Mouse (Mus musculus) urinary bladder, adult 18-20 months (tissue): ENCODE measurements around the gene Fam149a.
"Not testable (repeated sequence)": the region's sequence is repeated elsewhere in the genome, so short reads cannot be mapped to it uniquely, and the experiment has no call there.

ENCODE experiments used
- DNase-seq, 2 experiments: peaks; one replicate each; pipeline ENCODE4 v3.0.0; 2022; ENCODE audit warnings: low spot score in 2 of 2, mixed read lengths in 2 of 2

Fam149a gene

DNA sequence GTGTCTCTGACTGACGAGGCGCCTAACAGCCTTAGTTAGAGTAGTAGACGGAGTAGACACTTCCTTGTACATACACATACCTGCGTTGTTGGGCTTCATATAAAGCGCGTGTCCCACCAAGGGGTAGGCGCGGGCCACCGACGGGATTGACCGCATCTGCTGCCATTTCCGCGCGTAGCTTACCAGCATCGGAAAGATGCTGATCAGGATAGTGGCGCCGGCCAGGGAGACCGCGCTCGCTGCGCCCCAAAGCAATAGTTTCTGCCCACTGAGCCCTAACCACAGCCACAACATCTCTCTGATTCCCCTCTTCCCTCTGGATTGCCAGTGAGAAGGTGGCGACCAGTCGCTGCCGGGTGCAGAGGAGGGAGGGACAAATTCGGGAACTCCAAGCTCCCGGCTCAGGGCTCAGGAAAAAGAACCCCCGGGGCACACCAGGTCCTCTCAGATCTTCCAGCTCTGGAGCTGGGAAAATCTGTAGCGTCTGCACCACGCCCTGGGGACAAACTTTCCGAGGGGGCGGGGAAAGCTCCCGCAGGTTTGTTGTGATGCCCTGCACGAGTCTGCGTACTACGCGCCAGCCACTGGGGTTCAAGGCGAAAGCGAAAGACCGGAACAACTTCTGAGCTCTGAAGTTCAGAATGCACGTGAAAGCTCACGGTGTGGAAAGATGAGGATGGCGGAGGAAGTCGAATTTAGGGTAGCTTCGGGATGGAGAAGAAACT is 49.2 kb downstream of the Fam149a start, which contains the start of gene Cyp4v3:
Gene Cyp4v3, minus strand, starts transcription at position 532 of the 725 bp plus-strand sequence.
- DNase-seq: peak; percentile 73

DNA sequence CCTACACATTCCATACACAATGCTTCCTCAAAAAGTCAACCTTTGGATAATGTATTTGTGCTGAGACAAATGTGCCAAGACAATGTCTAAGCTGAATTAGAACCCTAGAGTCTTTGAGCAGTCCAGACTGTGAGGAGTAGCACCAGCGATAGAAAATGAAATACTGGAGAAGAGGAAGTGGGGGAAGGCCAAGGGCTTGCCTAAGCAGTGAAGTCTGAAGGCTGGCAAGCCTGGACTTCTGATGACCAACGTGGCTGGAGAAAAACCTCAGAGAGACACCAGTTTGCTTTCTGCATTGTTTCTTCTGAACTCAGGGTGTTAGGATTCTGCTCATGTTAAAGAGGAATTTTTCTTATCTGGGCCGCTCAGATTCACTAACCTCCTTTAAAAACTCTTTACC is 51.2 kb downstream of the Fam149a start:
- no peak for DNase-seq

GRCm38 (mm10) chr8:45329206-45329980 is 52.7 kb downstream of the Fam149a start:
- DNase-seq: no peak

DNA sequence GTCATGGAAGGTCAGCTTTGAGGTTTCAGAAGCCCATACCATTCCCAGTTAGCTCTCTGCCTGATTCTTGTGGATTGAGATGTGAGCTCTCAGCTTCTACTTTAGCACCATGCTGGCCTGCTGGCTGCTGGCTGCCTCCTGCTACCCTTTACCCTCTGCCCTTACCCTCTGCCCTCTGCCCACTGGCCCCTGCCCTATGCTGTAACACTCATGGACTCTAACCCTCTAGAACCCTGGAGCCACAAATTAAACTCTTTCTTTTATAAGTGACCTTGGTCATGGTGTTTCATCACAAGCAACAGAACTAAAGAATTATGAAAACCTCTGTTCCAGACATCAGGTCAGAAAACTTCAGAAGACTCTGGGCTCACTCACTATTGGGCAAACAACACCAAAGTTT is 55.0 kb downstream of the Fam149a start:
- DNase-seq: not testable (repeated sequence)

DNA sequence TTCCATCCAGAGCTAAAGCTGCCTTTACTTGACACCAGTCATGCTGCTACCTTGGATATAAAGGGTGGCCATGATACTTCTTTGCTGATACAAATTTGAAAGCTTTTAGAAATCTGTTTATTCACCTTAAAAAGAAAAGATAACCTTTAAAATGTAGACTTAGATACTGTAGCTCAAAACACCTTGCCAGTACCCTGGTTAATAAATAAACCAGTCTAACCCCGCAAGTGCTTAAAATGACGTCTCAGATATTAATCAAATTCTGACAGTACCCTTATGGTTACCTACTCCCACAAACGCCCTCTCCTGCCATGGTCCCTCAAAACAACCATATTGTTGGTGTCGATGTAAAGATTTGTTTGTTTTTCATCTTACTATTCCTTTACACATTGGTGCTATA is 57.9 kb downstream of the Fam149a start:
- no peak for DNase-seq

- no peak for DNase-seq
These were observed 60.7 kb downstream of the Fam149a start for GRCm38 (mm10) chr8:45321365-45321764.

- no peak for DNase-seq
These were observed 61.2 kb downstream of the Fam149a start for GRCm38 (mm10) chr8:45320930-45321329.

DNA sequence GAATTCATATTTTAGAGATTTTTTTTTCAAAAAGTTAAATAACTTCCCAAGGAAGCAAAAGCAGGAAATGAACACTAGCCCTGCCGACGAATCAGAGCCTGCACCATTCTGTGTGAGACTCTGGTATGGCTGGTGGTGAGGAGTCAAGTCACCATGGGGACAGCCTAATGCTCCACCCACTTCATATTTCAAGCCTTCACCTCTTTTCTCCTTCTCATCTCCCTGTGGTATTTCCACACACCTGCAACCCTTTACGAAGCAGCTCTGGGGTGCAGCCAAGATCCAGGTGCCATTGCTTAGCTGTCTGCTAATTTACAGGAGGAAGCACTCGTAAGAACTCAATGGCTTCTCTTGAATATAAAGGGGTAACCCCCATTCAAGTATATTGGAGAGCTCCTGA is 71.1 kb downstream of the Fam149a start:
- DNase-seq: no peak

- no peak for DNase-seq
These were observed 73.7 kb downstream of the Fam149a start, which contains the start of gene Gm45753 for GRCm38 (mm10) chr8:45308366-45308765. TSS of gene Gm45753 (minus strand) at chr8:45308466.

GRCm38 (mm10) chr8:45305479-45305878 is 76.6 kb downstream of the Fam149a start:
- DNase-seq: no peak

- DNase-seq: no peak
These were observed 77.7 kb downstream of the Fam149a start for GRCm38 (mm10) chr8:45304354-45304753.

GRCm38 (mm10) chr8:45302390-45302789 is 79.7 kb downstream of the Fam149a start:
- no peak for DNase-seq

DNA sequence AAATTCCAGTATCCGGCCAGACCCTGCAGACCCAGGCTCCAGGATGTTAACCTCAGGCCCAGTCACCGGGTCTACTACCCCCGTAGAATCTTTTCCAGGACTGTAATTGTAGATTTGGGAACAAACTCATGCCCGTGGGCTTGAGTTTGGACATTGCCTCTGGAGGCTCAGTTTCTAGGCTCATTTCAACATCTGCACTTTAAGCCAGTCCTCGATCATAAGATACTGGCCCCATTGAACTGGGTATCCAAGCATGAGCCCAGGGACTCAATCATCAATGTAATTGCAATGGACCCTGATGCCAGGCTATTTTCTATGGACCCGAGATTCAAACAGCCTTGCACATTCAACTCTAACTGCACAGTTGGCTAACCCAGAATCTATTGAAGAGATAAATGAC is 86.8 kb downstream of the Fam149a start:
- no peak for DNase-seq

DNA sequence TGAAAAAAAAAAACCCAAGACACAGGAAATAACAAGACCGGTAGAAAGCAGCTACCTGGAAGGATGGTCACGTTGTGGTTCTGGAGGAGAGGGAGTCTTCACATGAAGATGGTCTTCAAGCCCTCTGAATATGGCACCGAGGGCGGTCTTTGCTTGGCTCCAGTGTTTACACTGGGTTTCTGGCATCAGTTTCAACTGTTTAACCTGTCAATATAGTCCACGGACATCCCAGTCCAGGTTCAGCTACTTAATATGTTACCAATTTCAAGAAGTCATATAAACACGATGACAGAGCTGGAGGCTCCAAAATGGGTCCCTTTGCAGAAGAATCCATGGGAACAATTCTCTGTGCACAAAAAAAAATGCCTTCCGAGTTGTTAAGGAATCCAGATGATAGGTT is 87.4 kb downstream of the Fam149a start, which contains the start of gene Klkb1:
Gene Klkb1, minus strand, starts transcription at position 173 of the 400 bp plus-strand sequence.
- no peak for DNase-seq

DNA sequence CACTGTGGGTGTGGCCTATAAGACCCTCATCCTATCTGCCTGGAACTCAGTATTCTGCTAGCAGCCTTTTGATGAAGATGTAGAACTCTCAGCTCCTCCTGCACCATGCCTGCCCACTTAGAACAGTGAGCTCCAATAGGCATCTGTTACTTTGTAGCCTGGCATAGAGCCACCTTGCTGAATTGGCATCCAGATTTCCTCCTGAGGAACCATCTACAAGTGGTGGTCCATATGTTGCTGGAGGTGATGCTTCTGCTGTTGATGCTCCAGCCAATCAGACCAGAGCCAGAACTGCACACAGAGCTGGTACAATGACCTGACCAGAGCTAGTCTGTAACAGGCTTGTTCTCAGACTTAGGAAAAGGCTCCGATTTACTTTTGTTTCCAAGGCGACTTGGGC is 90.3 kb downstream of the Fam149a start:
- DNase-seq: no peak
